Mouse (Mus musculus): ENCODE measurements around the gene Ccdc171.

- TF ChIP-seq CTCF (IDR thresholded peaks at IDR 0.05; ENCODE audit: low read depth) (no peak), EP300 (IDR thresholded peaks at IDR 0.05; ENCODE audit: low read depth) (no peak)
Measured at GRCm38 (mm10) chr4:83519807-83520206, 5.5 kb upstream of the Ccdc171 start.
